Comparison of ENCODE assay signal across 23 mouse cellular contexts in the genomic region with DNA sequence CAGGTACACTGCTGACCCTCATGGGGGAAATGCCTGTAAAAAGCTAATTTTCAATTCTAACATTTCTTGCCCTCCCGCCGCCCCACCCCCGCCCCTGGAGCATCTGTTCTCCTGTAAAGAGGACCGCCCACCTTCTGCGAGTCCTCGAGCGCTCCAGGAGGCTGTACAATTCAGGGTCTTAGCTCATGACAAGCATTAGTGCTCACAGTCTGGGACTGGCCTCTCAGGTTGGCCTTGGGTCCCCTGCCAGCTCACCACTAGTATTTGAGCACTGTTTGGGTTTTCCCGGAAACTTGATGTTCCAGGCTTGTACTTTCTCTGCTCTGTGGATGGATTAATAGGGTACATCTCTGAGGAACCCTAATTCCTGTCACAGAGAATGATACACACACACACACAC. TPM values are rescaled to one million over a fixed set of nuclear protein-coding genes. Genes with fewer than 3 reads are reported as not detected.
DNase-seq lines count a peak whose midpoint lies in the region; ATAC-seq lines count a peak whose summit lies in the region.
"Had no signal": no experiment of that assay in that cellular context is flagged by ENCODE, and none has a peak within 500 bp of the region (broad histone marks: within the 10 kb centered on the region; RNA-seq: fewer than 3 reads in every experiment).

No protein-coding gene starts in this region.

- H3K27me3 ChIP-seq in forebrain, embryonic 14.5 days (replicated peaks; ENCODE audit: control insufficient read depth, insufficient read depth, low read length): no peaks in the 10 kb centered on the region
- H3K27me3 ChIP-seq in forebrain, embryonic 16.5 days (replicated peaks; ENCODE audit: control insufficient read depth, insufficient read depth, low read length): no peaks in the 10 kb centered on the region
- no peaks in the 10 kb centered on the region for H3K27me3 ChIP-seq in neural tube, embryonic 12.5 days (replicated peaks)
- no peaks in the 10 kb centered on the region for H3K27me3 ChIP-seq in neural tube, embryonic 15.5 days (replicated peaks)
- H3K27me3 ChIP-seq in embryonic facial prominence, embryonic 14.5 days (replicated peaks; ENCODE audit: control insufficient read depth, insufficient read depth, low read length): no peaks in the 10 kb centered on the region
- H3K27me3 ChIP-seq: embryonic facial prominence, embryonic 13.5 days; heart, embryonic 13.5 days; midbrain, embryonic 15.5 days; stomach, embryonic 15.5 days had no signal

- no peak overlapping the region for H3K27ac ChIP-seq in forebrain, embryonic 14.5 days (ENCODE audit: low read depth, low read length)
- no peak overlapping the region for H3K27ac ChIP-seq in forebrain, embryonic 16.5 days (ENCODE audit: low read length)
- no peak overlapping the region for H3K27ac ChIP-seq in neural tube, embryonic 12.5 days
- no peak overlapping the region for H3K27ac ChIP-seq in neural tube, embryonic 15.5 days (replicated peaks)
- no peak overlapping the region for H3K27ac ChIP-seq in embryonic facial prominence, embryonic 14.5 days (replicated peaks; ENCODE audit: low read depth, low read length)
- H3K27ac ChIP-seq: embryonic facial prominence, embryonic 13.5 days; heart, embryonic 13.5 days; midbrain, embryonic 15.5 days; stomach, embryonic 15.5 days had no signal

- no peak overlapping the region for H3K9ac ChIP-seq in forebrain, embryonic 14.5 days (ENCODE audit: low read length)
- H3K9ac ChIP-seq in forebrain, embryonic 16.5 days (replicated peaks; ENCODE audit: low read depth, low read length): no peak overlapping the region
- no peak overlapping the region for H3K9ac ChIP-seq in neural tube, embryonic 12.5 days
- H3K9ac ChIP-seq in neural tube, embryonic 15.5 days (replicated peaks): no peak overlapping the region
- no peak overlapping the region for H3K9ac ChIP-seq in embryonic facial prominence, embryonic 14.5 days (ENCODE audit: low read depth, low read length)
- H3K9ac ChIP-seq: embryonic facial prominence, embryonic 13.5 days; heart, embryonic 13.5 days; midbrain, embryonic 15.5 days; stomach, embryonic 15.5 days had no signal

- H3K4me2 ChIP-seq in forebrain, embryonic 14.5 days (ENCODE audit: low read length): no peak overlapping the region
- no peak overlapping the region for H3K4me2 ChIP-seq in forebrain, embryonic 16.5 days (ENCODE audit: low read length)
- no peak overlapping the region for H3K4me2 ChIP-seq in neural tube, embryonic 12.5 days (replicated peaks)
- H3K4me2 ChIP-seq in neural tube, embryonic 15.5 days: no peak overlapping the region
- H3K4me2 ChIP-seq in embryonic facial prominence, embryonic 14.5 days (ENCODE audit: low read depth, low read length): no peak overlapping the region
- H3K4me2 ChIP-seq: embryonic facial prominence, embryonic 13.5 days; heart, embryonic 13.5 days; liver, embryonic 11.5 days; midbrain, embryonic 15.5 days; stomach, embryonic 15.5 days had no signal

- 56% methylated on average over 8 of the region's 8 CpGs for whole genome bisulfite sequencing in forebrain, embryonic 14.5 days
- WGBS in forebrain, embryonic 16.5 days: 67% methylated on average over 8 of the region's 8 CpGs
- WGBS in neural tube, embryonic 12.5 days: 50% methylated on average over 8 of the region's 8 CpGs
- WGBS in neural tube, embryonic 15.5 days: 64% methylated on average over 8 of the region's 8 CpGs
- WGBS in embryonic facial prominence, embryonic 14.5 days: 47% methylated on average over 8 of the region's 8 CpGs

- peak; percentile 50; the same call in 1 of the 2 replicates for ATAC-seq in forebrain, embryonic 14.5 days
- no peak for ATAC-seq in forebrain, embryonic 16.5 days
- 0 out of 2 replicates have a peak, but pooled peaks have one; percentile 58 for ATAC-seq in neural tube, embryonic 12.5 days (ENCODE audit: low FRiP score, low read depth)
- no peak for ATAC-seq in neural tube, embryonic 15.5 days (ENCODE audit: low FRiP score)
- ATAC-seq in embryonic facial prominence, embryonic 14.5 days (ENCODE audit: low read depth): peak; percentile 44; the same call in 1 of the 2 replicates
- ATAC-seq: midbrain, embryonic 15.5 days had no signal

- no peaks in the 10 kb centered on the region for H3K4me1 ChIP-seq in forebrain, embryonic 14.5 days (ENCODE audit: control insufficient read depth, insufficient read depth, low read length)
- H3K4me1 ChIP-seq in forebrain, embryonic 16.5 days (replicated peaks; ENCODE audit: control insufficient read depth, insufficient read depth, low read length): no peaks in the 10 kb centered on the region; the same call in 1 of the 2 replicates
- H3K4me1 ChIP-seq in neural tube, embryonic 12.5 days: no peaks in the 10 kb centered on the region
- H3K4me1 ChIP-seq in neural tube, embryonic 15.5 days: no peaks in the 10 kb centered on the region
- no peaks in the 10 kb centered on the region for H3K4me1 ChIP-seq in embryonic facial prominence, embryonic 14.5 days (ENCODE audit: control insufficient read depth, insufficient read depth, low read length)
- H3K4me1 ChIP-seq: embryonic facial prominence, embryonic 13.5 days; heart, embryonic 13.5 days; midbrain, embryonic 15.5 days; stomach, embryonic 15.5 days had no signal

- no peaks in the 10 kb centered on the region for H3K9me3 ChIP-seq in forebrain, embryonic 14.5 days (replicated peaks; ENCODE audit: control insufficient read depth, low read length)
- H3K9me3 ChIP-seq in forebrain, embryonic 16.5 days (ENCODE audit: control insufficient read depth, low read length): no peaks in the 10 kb centered on the region
- no peaks in the 10 kb centered on the region for H3K9me3 ChIP-seq in neural tube, embryonic 12.5 days
- no peaks in the 10 kb centered on the region for H3K9me3 ChIP-seq in neural tube, embryonic 15.5 days (replicated peaks)
- H3K9me3 ChIP-seq in embryonic facial prominence, embryonic 14.5 days (ENCODE audit: control insufficient read depth, low read length): no peaks in the 10 kb centered on the region
- H3K9me3 ChIP-seq: embryonic facial prominence, embryonic 13.5 days; heart, embryonic 13.5 days; midbrain, embryonic 15.5 days; stomach, embryonic 15.5 days had no signal

- DNase-seq in forebrain, embryonic 14.5 days (ENCODE audit: low spot score): peak; percentile 15
- peak; percentile 45 for DNase-seq in adrenal gland, postnatal 25 days
- DNase-seq in embryonic facial prominence, embryonic 14.5 days (ENCODE audit: low spot score): no peak
- no peak for DNase-seq in spleen, postnatal 4 days (ENCODE audit: low spot score in 2 of 2)
- DNase-seq: cerebellum, adult 9-11 months; gastrocnemius, postnatal 14 days; heart, adult 18-20 months; heart, postnatal 36 days; kidney, adult 8-10 months; kidney, postnatal 14 days; left cerebral cortex, postnatal 4 days; lung, adult 18-20 months; lung, postnatal 14 days; right cerebral cortex, postnatal 25 days had no signal

- no peak overlapping the region for H3K4me3 ChIP-seq in forebrain, embryonic 14.5 days (ENCODE audit: low read depth, low read length)
- H3K4me3 ChIP-seq in forebrain, embryonic 16.5 days (replicated peaks; ENCODE audit: low read length): no peak overlapping the region
- no peak overlapping the region for H3K4me3 ChIP-seq in neural tube, embryonic 12.5 days
- H3K4me3 ChIP-seq in neural tube, embryonic 15.5 days (replicated peaks): no peak overlapping the region
- H3K4me3 ChIP-seq in embryonic facial prominence, embryonic 14.5 days (ENCODE audit: low read depth, low read length): no peak overlapping the region
- H3K4me3 ChIP-seq: embryonic facial prominence, embryonic 13.5 days; heart, embryonic 13.5 days; midbrain, embryonic 15.5 days; stomach, embryonic 15.5 days had no signal

- H3K36me3 ChIP-seq in forebrain, embryonic 14.5 days (ENCODE audit: control insufficient read depth, insufficient read depth, low read length): no peaks in the 10 kb centered on the region
- no peaks in the 10 kb centered on the region for H3K36me3 ChIP-seq in forebrain, embryonic 16.5 days (ENCODE audit: control insufficient read depth, insufficient read depth)
- no peaks in the 10 kb centered on the region for H3K36me3 ChIP-seq in neural tube, embryonic 12.5 days
- no peaks in the 10 kb centered on the region for H3K36me3 ChIP-seq in neural tube, embryonic 15.5 days
- no peaks in the 10 kb centered on the region for H3K36me3 ChIP-seq in embryonic facial prominence, embryonic 14.5 days (ENCODE audit: control insufficient read depth, insufficient read depth, low read length)
- H3K36me3 ChIP-seq: embryonic facial prominence, embryonic 13.5 days; heart, embryonic 13.5 days; midbrain, embryonic 15.5 days; stomach, embryonic 15.5 days had no signal

RNA-seq across cellular contexts. Expression of a gene that starts 39.3 kb away (rescaled TPM):
- 0.17 and 0.50 TPM in 2 replicates for polyA plus RNA-seq in forebrain, embryonic 14.5 days (2014; fragmentation: Nextera tagmentation; extraction: Ambion mirVana)
- polyA plus RNA-seq in forebrain, embryonic 16.5 days (2015; fragmentation: Nextera tagmentation; extraction: Ambion mirVana): 0.19 TPM in 1 of 2 replicates, not detected in the other
- polyA plus RNA-seq in neural tube, embryonic 12.5 days (2016; fragmentation: Nextera tagmentation; extraction: Ambion mirVana): 0.15 TPM in 1 of 2 replicates, not detected in the other
- polyA plus RNA-seq in neural tube, embryonic 15.5 days (2015; fragmentation: Nextera tagmentation; extraction: Ambion mirVana): 0.18 and 4.4 TPM in 2 replicates
- total RNA-seq in adrenal gland, postnatal 25 days (2021): not detected in 2 replicates
- polyA plus RNA-seq in embryonic facial prominence, embryonic 14.5 days (2014; fragmentation: Nextera tagmentation; extraction: Ambion mirVana): 0.08 and 0.13 TPM in 2 replicates
- total RNA-seq: gastrocnemius, postnatal 14 days had no signal

RNA-seq across cellular contexts. Expression of a gene that starts 42.7 kb away (rescaled TPM):
- polyA plus RNA-seq in forebrain, embryonic 14.5 days (2014; fragmentation: Nextera tagmentation; extraction: Ambion mirVana): 1.6 and 2.6 TPM in 2 replicates
- 2.0 and 2.5 TPM in 2 replicates for polyA plus RNA-seq in forebrain, embryonic 16.5 days (2015; fragmentation: Nextera tagmentation; extraction: Ambion mirVana)
- polyA plus RNA-seq in neural tube, embryonic 12.5 days (2016; fragmentation: Nextera tagmentation; extraction: Ambion mirVana): 1.0 and 1.5 TPM in 2 replicates
- polyA plus RNA-seq in neural tube, embryonic 15.5 days (2015; fragmentation: Nextera tagmentation; extraction: Ambion mirVana): 0.69 and 1.1 TPM in 2 replicates
- not detected in 2 replicates for total RNA-seq in adrenal gland, postnatal 25 days (2021)
- polyA plus RNA-seq in embryonic facial prominence, embryonic 14.5 days (2014; fragmentation: Nextera tagmentation; extraction: Ambion mirVana): 2.6 and 2.9 TPM in 2 replicates
- total RNA-seq: left cerebral cortex, adult 18-20 months had no signal

Comparison
In these comparisons a context has a peak if more than half of its experiments do, and no peak if none do; other contexts are left out.
1. ATAC-seq: peak in forebrain, embryonic 14.5 days (single experiment), neural tube, embryonic 12.5 days (single experiment) and embryonic facial prominence, embryonic 14.5 days (single experiment); none in forebrain, embryonic 16.5 days (single experiment) and neural tube, embryonic 15.5 days (single experiment).
2. DNase-seq: peak in forebrain, embryonic 14.5 days (single experiment) and adrenal gland, postnatal 25 days (single experiment); none in embryonic facial prominence, embryonic 14.5 days (single experiment) and spleen, postnatal 4 days (0 of 2).